Mouse (Mus musculus): ENCODE measurements at regions not wholly inside any gene's neighbourhood (a gene's known extent, or its start where the extent isn't known, plus 50 kb on each side); places are given as distances from the start of the nearest gene placed in this dataset.

DNA sequence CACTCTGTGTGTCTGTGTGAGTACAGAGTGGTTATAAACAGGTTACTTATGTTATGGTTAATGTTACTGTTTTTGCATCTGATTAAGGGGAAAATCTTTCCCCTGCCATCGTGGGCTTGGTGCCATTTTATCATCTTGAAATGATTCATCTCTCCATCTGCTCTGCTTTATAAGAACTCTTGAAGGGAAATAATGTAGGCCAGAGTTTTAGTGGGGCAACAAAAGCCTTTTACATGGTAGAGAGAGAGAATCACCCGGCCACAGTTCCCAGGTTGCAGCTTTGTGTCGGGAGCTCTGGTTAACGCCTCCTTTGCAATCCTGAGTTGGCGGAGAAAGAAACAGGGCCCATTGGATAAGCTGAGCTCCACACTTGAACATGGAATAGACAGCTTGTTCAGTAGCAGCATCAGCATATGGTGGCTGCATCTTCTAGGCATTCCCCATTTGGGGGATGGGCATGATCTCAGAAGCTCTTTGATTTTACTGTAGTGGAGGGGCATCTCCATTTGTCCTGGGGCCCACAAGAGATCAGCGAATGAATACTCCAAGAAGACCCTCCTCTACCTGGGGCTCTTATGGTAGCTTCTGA, 230.0 kb upstream of the Gm15217 start:
- TF ChIP-seq CTCF (IDR thresholded peaks at IDR 0.05; ENCODE audit: control insufficient read depth, insufficient read depth, insufficient read length) (no peak), MAX (IDR thresholded peaks at IDR 0.05) (no peak), USF1 (IDR thresholded peaks at IDR 0.05; ENCODE audit: low read depth) (no peak), MYOD1 (IDR thresholded peaks at IDR 0.05; ENCODE audit: control insufficient read depth, insufficient read length, low read depth) (no peak), MYOG (IDR thresholded peaks at IDR 0.05; ENCODE audit: control insufficient read depth, extremely low read depth, insufficient read length) (no peak)
